Mouse (Mus musculus) liver (tissue): ENCODE measurements around the gene AF067061.
"Not testable (repeated sequence)": the region's sequence is repeated elsewhere in the genome, so short reads cannot be mapped to it uniquely, and the experiment has no call there.

ENCODE experiments used
- DNase-seq: peaks from one replicate; pipeline ENCODE4 v3.0.0-alpha.2; 2020; ENCODE audit warnings: mixed read lengths

AF067061 gene

DNA sequence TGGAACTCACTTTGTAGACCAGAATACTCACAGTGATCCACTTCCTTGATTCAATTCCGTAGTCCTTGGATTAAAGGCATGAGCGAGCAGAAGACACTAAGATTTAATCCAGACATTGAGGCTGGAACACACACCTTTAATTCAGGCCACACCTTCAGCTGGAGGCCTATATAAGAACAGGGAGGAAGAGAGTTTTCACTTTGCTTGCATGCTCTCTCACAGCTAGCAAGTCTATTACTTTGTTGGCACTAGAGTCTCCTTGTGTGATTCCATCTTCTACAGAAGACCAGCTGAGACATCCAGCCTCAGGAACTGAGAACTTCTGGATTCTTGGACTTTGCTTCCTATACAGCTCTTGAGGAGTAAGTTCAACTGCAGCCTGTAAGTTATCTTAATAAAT lies at the start of gene AF067061:
Gene AF067061, plus strand, starts transcription at position 245 of the 400 bp plus-strand sequence.
- not testable (repeated sequence) for DNase-seq

DNA sequence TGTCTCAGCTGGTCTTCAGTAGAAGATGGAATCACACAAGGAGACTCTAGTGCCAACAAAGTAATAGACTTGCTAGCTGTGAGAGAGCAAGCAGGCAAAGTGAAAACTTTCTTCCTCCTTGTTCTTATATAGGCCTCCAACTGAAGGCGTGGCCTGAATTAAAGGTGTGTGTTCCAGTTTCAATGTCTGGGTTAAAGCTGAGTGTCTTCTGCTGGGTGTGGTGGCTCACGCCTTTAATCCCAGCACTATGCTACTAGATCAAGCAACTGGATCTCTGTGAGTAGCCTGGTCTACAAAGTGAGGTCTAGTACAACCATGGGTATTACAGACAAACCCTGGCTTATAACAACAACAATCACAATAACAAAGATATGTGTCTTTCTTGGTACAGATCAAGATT lies 47.1 kb upstream of the AF067061 start, which contains the start of gene Gm21762:
Gene Gm21762, minus strand, starts transcription at position 101 of the 400 bp plus-strand sequence.
- not testable (repeated sequence) for DNase-seq

DNA sequence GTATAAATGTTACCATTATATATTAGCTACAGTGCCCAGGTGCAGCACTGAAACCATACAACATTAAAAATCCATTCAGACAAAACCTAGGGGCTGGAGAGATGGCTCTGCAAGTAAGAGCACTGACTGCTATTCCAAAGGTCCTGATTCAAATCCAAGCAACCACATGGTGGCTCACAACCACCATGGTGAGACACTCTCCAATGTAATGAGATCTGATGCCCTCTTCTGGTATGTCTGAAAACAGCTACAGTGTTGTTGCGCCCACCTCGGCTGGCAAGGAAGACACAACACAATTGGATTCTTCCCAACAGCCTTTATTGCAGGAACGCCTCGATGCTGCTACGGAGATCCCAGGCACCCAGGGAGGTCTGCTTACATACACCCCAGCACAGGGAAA lies 42.0 kb upstream of the AF067061 start:
- not testable (repeated sequence) for DNase-seq

DNA sequence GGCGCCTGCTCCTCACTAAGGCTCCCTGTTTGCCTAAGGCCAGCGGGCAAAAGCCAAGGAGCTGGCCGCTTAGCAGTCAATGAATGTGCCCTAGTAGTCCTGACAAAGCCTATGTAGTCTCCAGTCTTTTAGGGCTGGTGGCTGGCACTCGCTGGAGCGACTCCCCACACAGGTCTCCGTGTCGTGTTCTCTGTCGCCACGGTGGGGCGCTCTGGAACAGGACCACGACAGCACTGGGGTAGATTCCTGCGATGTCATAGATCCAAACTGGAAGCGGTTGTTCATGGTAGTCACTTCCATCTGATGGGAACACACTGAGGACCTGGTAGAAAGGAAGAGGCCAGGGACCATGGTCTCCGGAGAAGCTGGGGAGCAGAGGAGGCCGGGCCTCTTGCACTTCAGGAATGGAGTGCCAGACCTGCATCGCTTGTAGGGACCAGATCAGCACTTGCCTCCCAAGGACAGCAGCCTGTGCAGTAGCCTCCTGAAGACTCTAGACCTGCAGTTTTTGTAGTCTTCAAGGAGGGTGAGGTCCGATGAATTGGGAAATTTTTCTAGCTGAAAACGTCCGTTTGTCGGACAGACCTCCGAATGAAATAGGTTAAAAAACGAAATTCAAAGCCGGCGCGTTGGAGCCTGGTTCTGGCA lies 39.8 kb upstream of the AF067061 start:
- not testable (repeated sequence) for DNase-seq

DNA sequence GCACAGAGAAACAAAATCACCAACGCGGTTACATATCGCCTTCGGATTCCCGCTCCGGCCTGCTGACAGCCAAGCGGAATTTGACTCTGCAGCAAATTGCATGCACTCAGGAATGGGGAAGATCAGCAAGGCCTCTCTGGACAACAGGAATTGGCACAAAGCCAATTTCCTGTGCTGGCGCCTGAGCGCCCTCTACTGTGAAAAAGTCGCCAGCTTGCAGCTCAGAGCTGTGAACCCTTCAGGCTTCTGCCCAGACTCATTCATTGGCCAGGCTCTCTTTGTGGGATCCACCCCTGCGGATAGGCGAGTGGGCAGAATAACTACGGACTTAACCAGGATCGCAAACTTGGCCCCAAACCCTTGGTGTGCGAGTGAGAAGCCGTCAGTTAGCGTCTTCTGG lies 31.1 kb upstream of the AF067061 start:
- not testable (repeated sequence) for DNase-seq

DNA sequence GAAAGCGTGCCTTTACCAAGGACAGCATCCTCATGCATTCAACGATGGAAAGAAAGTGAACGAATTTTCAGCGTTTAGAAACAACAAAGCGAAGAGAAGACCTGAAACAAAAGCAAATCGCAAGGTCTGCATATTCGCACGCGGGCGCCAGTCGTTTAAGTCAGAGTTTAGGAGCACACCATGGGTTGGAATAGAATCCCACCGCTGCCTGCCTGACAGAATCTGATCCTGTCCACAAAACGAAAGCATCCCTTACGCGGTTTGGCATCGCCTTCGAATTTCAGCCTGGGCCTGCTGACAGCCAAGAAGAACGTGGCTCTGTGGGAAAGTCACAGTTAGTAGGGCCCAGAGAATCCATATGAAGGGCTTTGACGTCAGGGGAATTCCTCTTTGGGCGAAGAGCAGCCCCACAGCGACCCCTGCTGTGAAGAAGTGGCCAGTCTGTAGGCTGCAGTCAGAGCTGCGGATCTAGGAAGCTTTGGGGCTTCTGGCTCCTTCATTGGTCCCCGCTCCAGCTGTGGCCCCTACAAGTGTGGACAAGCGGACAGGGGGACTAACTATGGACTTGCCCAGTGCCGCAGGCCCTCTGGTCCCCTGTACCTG lies 30.4 kb upstream of the AF067061 start:
- DNase-seq: not testable (repeated sequence)

DNA sequence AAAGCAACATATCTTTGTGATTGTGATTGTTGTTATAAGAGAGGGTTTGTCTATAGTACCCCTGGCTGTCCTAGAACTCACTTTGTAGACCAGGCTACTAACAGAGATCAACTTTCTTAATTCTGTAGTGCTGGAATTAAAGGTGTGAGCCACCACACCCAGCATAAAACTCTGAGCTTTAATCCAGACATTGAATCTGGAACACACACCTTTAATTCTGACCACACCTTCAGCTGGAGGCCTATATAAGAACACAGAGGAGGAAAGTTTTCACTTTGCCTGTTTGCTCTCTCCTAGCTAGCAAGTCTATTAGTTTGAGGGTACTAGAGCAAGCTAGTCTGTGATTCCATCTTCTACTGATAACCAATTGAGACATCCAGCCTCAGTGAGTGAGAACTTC lies 24.1 kb upstream of the AF067061 start, which contains the start of gene Gm21731:
Gene Gm21731, plus strand, starts transcription at position 301 of the 400 bp plus-strand sequence.
- not testable (repeated sequence) for DNase-seq

DNA sequence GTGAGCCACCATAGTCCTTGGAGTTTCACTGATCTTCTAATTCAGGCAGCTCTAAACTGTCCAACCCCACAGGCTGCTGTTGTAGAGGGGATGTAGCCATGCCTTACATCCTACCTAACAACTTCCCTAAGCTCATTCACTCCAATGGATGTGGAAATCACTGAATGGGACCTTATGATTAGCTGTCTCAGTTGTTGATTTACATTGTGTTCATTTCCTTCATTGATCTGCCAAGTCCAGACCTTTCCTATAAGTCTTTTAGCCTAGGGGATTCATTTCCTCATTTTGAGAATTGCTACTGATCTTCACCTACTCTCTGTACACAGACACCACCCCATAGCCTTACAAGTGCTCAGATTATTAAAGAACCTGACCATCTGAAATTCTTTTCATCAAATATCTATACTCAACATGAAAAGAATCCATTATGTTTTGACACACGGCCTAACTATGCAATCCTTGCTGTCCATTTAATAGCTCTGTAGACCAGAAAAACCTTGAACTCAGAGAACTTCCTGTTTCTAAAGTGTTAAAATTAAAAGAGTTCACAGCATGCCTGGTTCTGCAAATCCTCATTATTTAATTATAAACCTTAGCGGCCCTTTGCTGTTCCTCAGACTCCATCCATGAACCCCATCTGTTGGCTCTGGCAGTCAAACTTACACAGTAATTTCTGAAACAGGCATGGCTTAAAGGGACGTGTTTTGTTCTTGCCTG lies 11.5 kb upstream of the AF067061 start:
- DNase-seq: not testable (repeated sequence)

DNA sequence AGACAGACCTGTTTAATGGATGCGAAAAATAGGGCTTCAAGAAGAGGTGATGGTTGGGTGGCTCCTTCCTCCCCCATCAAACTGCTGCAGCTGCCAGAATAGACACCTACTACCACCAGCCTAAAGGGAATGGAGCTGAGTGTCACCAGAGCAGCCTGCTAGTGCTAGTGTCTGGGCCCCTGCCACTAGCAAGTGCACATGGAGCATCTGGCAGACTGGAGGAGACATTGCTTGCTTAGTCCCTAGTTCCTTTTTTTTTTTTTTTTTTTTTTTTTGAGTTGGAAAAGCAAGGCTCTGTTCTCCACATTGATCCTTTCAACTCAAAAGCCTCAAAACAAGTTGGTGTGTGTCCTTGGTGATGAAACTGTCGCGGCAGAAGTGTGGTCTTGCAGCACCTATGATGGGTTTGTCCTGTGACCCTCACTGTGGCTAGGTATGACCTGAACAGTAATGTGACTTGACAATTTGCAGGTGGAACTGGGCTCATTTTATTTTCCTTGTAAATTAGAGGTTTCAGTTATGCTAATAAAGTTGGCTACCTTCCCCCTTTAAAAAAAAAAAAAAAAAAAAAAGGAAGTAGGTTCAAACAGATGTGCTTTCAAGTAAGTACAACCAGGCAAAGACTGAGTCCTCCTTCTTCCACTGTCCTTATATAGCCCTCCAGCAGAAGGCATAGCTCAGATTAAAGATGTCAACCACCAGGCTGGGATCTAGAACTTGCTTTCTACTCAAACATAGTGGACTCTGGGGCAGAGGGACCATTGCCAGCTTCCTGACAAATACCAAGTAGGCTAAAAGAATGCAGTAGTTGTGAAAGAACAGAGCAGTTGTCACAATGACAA lies 3.9 kb upstream of the AF067061 start:
- DNase-seq: not testable (repeated sequence)

DNA sequence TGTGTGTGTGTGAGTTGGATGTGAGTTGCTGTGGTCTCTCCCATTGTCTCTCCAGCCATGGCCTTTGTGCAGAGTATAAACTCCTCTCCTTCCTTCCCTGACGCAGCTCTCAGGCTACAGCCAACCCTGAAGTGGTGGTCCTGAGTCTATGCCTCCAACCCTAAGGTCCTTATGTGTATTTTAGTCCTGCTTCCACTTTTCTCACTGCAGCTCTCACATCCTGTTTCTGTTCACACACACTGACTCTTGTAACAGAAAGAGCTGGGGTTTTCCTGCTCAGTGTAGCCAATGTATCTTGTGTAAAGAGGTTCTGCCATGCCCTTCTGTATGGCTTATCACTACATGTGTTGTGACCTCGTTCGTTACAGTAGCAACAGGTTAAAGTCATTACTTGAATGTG lies 3.2 kb upstream of the AF067061 start:
- DNase-seq: not testable (repeated sequence)

DNA sequence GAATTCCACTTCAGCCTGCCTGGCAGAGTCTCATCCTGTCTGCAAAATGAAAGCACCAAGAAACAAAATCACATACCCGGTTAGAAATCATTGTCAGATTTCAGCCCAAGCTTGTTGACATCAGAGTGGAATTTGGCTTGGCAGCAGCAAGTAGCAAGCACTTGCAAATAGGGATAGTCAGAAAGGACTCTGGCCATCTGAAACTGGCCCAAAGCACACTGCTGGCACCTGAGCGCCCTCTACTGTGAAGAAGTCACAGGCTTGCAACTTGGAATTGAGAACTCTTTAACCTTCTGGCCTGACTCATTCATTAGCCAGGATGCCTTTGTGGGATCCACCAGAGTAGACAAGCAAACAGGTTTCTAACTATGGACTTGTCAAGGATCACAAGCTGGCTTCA lies 14.9 kb downstream of the AF067061 start:
- not testable (repeated sequence) for DNase-seq

DNA sequence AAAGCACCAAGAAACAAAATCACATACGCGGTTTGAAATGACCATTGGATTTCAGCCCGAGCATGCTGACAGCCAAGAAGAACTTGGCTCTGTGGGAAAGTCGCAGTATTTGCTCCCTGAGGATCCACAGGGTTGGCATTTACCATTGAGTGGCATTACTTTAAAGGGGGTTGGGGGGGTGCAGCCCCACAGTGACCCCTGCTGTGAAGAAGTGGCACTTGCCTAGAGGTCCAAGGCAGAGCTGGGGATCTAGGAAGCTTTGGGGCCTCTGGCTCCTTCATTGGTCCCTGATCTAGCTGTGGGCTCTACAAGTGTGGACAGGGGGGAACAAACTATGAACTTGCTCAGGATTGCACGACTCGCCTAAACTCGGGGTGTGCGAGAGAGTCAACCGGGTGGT lies 15.9 kb downstream of the AF067061 start:
- DNase-seq: no peak

DNA sequence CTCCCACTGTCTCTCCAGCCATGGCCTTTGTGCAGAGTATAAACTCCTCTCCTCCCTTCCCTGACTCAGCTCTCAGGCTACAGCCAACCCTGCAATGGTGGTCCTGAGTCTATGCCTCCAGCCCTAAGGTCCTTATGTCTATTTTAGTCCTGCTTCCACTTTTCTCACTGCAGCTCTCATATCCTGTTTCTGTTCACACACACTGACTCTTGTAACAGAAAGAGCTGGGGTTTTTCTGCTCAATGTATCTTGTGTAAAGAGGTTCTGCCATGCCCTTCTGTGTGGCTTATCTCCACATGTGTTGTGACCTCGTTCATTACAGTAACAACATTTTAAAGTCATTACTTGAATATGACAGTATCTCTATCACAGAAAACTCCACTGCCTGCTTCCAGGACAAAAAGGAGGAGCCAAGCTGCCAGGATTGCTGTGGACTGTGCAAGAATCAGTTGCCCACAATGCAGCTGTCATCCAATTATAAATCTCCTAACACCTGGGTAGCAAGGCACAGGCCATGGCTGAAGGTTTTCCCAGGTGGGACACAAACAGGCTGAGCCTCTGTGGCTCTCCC lies 36.5 kb downstream of the AF067061 start:
- no peak for DNase-seq

DNA sequence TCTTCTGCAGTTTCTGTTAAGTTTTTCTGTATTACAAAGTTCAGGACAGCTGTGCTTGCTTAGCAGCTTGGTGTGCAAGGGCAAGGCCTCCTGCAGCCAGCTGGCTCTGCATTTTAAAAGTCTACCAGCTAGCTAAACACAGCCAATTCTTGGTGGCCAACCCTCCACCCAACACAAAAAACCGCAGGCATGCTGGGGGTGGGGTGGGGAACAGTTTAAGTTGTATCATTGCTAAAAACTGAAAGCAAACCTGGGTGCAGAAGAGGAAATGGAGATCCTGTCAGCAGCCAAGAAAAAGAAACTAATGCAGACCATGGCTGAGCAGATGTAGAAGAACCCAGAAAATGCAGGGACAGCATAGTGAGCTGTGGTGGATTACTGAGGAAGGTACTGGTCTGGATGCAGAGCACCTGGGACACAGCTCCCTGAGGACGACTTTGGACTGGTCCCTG lies 37.1 kb downstream of the AF067061 start, which contains the start of gene BC147527:
Gene BC147527, plus strand, starts transcription at position 402 of the 452 bp plus-strand sequence.
- peak; percentile 30 for DNase-seq

DNA sequence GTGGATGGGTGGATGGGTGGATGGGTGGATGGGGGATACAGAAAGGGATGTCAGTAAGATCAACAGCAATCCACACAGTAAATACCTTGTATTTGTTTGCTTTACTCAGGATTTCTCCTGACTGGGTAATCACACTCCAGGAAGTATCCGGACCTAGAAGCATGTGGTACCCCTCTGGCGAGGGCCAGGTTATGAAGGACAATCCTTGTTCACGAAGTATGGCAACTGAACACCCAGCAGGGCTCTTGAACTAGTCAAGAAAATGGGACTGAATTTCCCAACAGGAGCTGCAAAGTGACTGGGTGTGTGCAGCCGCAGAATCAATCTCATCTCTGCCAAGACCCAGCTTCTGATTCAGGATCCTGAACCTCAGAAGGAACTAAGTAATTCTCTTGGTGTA lies 37.9 kb downstream of the AF067061 start:
- no peak for DNase-seq

DNA sequence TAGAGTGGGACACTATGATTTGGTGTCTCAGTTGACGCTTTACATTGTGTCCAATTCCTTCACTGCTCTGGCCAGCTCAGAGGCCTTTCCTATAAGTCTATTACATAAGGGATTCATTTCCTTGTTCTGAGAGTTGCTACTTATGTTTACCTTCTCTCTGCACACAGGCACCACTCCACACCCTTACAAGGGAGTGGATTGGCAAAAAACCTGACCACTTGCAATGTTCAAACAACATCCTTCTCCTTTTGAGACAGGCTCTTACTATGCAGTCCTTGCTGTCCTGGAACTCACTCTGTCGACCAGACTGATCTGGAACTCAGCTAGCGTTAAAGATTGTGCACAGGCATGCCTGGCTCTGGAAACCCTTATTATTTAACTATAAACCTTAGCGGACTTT lies 47.8 kb downstream of the AF067061 start:
- no peak for DNase-seq

DNA sequence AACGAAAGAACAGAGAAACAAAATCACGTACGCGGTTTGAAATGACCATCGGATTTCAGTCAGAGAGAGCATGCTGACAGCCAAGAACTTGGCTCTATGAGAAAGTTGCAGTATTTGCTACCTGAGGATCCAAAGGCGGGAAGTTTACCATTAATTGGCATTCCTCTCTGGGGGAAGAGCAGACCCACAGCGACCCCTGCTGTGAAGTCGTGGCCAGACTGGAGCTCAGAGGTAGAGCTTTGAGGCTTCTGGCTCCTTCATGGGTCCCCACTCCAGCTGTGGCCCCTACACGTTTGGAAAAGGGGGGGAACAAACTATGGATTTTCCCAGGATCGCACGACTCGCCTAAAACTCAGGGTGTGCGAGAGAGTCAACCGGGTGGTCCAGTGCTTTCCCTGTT lies 50.7 kb downstream of the AF067061 start:
- peak; percentile 10 for DNase-seq
